Mouse (Mus musculus): ENCODE results near the gene Psg22. TPM values are rescaled to one million over a fixed set of nuclear protein-coding genes. Genes with fewer than 3 reads are reported as not detected.

Psg22 gene
- polyA plus RNA-seq (2014; fragmentation: Illumina TruSeq; extraction: RNeasy Lipid Tissue Mini Kit (QIAGEN cat#74804); ENCODE audit: low read depth, low replicate concordance), result not detected

DNA sequence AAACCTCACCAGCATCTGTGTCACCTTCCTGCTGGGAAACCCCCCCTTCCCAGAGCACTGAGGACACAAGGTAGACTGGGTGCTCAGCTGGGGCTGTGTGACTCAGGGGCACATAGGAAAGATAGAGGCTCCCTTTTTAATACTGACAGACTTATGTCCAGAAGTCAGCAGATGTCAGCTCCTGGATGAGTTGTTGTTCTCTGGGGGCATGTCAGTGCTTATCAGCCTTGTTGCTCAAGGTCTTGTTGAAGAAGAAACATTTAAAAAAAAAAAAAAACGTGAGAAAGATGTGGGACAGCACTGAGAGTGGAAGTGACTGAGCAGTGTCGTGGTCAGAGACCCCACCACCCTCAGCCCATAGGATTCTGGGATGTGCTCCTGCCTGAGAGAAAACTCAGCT lies at the start of gene Psg22:
TSS of gene Psg22 (plus strand) at position 301 of the 400 bp plus-strand sequence.

DNA sequence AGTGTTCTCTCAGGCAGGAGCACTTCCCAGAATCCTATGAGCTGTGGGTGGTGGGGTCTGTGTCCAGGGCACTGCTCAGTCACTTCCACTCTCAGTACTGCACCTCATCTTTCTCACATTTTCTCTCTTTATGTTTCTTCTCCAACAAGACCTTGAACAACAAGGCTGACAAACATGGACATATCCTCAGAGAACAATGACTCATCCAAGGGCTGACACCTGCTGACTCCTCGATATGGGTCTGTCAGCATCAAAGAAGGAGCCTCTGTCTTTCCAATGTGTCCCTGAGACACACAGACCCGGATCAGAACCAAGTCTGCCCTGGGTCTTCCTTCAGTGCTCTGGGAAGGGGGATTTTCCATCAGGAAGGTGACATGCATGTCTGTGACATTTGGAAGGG lies 31.8 kb upstream of the Psg22 start, which contains the start of gene Psg20:
TSS of gene Psg20 (minus strand) at position 101 of the 400 bp plus-strand sequence.

Other genes starting within 250 kb of the Psg22 start
- gene Psg26, start 233.9 kb upstream of the Psg22 start, polyA plus RNA-seq (2014; fragmentation: Illumina TruSeq; extraction: RNeasy Lipid Tissue Mini Kit (QIAGEN cat#74804); ENCODE audit: low read depth, low replicate concordance), result not detected
- gene Psg25, start 185.8 kb upstream of the Psg22 start, polyA plus RNA-seq (2014; fragmentation: Illumina TruSeq; extraction: RNeasy Lipid Tissue Mini Kit (QIAGEN cat#74804); ENCODE audit: low read depth, low replicate concordance), result not detected
- gene Psg27, start 150.8 kb upstream of the Psg22 start, polyA plus RNA-seq (2014; fragmentation: Illumina TruSeq; extraction: RNeasy Lipid Tissue Mini Kit (QIAGEN cat#74804); ENCODE audit: low read depth, low replicate concordance), result not detected
- gene Psg23, start 101.6 kb upstream of the Psg22 start, polyA plus RNA-seq (2014; fragmentation: Illumina TruSeq; extraction: RNeasy Lipid Tissue Mini Kit (QIAGEN cat#74804); ENCODE audit: low read depth, low replicate concordance), result not detected
- not detected for gene Psg21, start 61.4 kb upstream of the Psg22 start, polyA plus RNA-seq (2014; fragmentation: Illumina TruSeq; extraction: RNeasy Lipid Tissue Mini Kit (QIAGEN cat#74804); ENCODE audit: low read depth, low replicate concordance)
- not detected for gene Psg20, start 31.9 kb upstream of the Psg22 start, polyA plus RNA-seq (2014; fragmentation: Illumina TruSeq; extraction: RNeasy Lipid Tissue Mini Kit (QIAGEN cat#74804); ENCODE audit: low read depth, low replicate concordance)
- not detected for gene Psg19, start 80.4 kb downstream of the Psg22 start, polyA plus RNA-seq (2014; fragmentation: Illumina TruSeq; extraction: RNeasy Lipid Tissue Mini Kit (QIAGEN cat#74804); ENCODE audit: low read depth, low replicate concordance)
- not detected for gene Psg17, start 103.5 kb downstream of the Psg22 start, polyA plus RNA-seq (2014; fragmentation: Illumina TruSeq; extraction: RNeasy Lipid Tissue Mini Kit (QIAGEN cat#74804); ENCODE audit: low read depth, low replicate concordance)
- gene Mill2, start 121.9 kb downstream of the Psg22 start, polyA plus RNA-seq (2014; fragmentation: Illumina TruSeq; extraction: RNeasy Lipid Tissue Mini Kit (QIAGEN cat#74804); ENCODE audit: low read depth, low replicate concordance), result 8.8 TPM
- not detected for gene Pglyrp1, start 153.2 kb downstream of the Psg22 start, polyA plus RNA-seq (2014; fragmentation: Illumina TruSeq; extraction: RNeasy Lipid Tissue Mini Kit (QIAGEN cat#74804); ENCODE audit: low read depth, low replicate concordance)
- gene Ccdc61, start 192.3 kb downstream of the Psg22 start, polyA plus RNA-seq (2014; fragmentation: Illumina TruSeq; extraction: RNeasy Lipid Tissue Mini Kit (QIAGEN cat#74804); ENCODE audit: low read depth, low replicate concordance), result 16.2 TPM
- 2.2 TPM for gene Nova2, start 207.8 kb downstream of the Psg22 start, polyA plus RNA-seq (2014; fragmentation: Illumina TruSeq; extraction: RNeasy Lipid Tissue Mini Kit (QIAGEN cat#74804); ENCODE audit: low read depth, low replicate concordance)

Measured in heart, adult 10 weeks (tissue).